Mouse (Mus musculus): Measurements from ENCODE around the gene Atg101.

GRCm38 (mm10) chr15:101255842-101256462, 28.1 kb upstream of the Atg101 start:
- TF ChIP-seq CTCF (IDR thresholded peaks at IDR 0.05; ENCODE audit: low read depth) (no peak), EP300 (optimal IDR thresholded peaks at IDR 0.05) (no peak)
